8 mouse cellular contexts compared by ENCODE assay signal in genomic region chr6:135323311-135323982, GRCm38 (mm10). TPM values are rescaled to one million over a fixed set of nuclear protein-coding genes. Genes with fewer than 3 reads are reported as not detected.
DNase-seq lines count a peak whose midpoint lies in the region; ATAC-seq lines count a peak whose summit lies in the region.

No protein-coding gene starts in this region.

- H3K27me3 ChIP-seq in intestine, embryonic 14.5 days (replicated peaks; ENCODE audit: control insufficient read depth, insufficient read depth, low read length), result no peaks in the 10 kb centered on the region
- H3K27me3 ChIP-seq in liver, embryonic 16.5 days (ENCODE audit: control insufficient read depth, insufficient read depth, low read depth, low read length), result peaks cover 3% of the 10 kb centered on the region; the same call in 1 of the 2 replicates

- H3K4me3 ChIP-seq in intestine, embryonic 14.5 days (ENCODE audit: low read depth, low read length), result no peak overlapping the region
- no peak overlapping the region for H3K4me3 ChIP-seq in liver, embryonic 16.5 days (ENCODE audit: low read depth, low read length)

- 35% methylated on average over 16 of the region's 16 CpGs for WGBS in intestine, embryonic 14.5 days
- 8% methylated on average over 16 of the region's 16 CpGs for WGBS in liver, embryonic 16.5 days (ENCODE audit: insufficient replicate concordance)

- H3K9me3 ChIP-seq in intestine, embryonic 14.5 days (ENCODE audit: control insufficient read depth, low read length), result no peaks in the 10 kb centered on the region
- H3K9me3 ChIP-seq in liver, embryonic 16.5 days (replicated peaks; ENCODE audit: control insufficient read depth, low read length), result no peaks in the 10 kb centered on the region

- peaks cover 8% of the 10 kb centered on the region; the same call in 1 of the 2 replicates for H3K4me1 ChIP-seq in intestine, embryonic 14.5 days (replicated peaks; ENCODE audit: control insufficient read depth, insufficient read depth, low read length)
- H3K4me1 ChIP-seq in liver, embryonic 16.5 days (ENCODE audit: control insufficient read depth, low read depth, low read length), result peaks cover 3% of the 10 kb centered on the region; the same call in 1 of the 2 replicates

- DNase-seq in Muller cell, postnatal 12 days (ENCODE audit: inconsistent ontology term), result peak; percentile 81
- peak; percentile 8 for DNase-seq in cerebellum, adult 11 months
- DNase-seq in gastrocnemius, postnatal 25 days, result peak; percentile 68
- peak; percentile 75 for DNase-seq in intestine, embryonic 14.5 days (ENCODE audit: low spot score)
- peak; percentile 12 to 29 for DNase-seq in natural killer cell, adult 2 months (ENCODE audit: low spot score in 2 of 2)
- DNase-seq in urinary bladder, postnatal 25 days (ENCODE audit: low spot score), result peak; percentile 63
- DNase-seq in left cerebral cortex, adult 8-10 months (ENCODE audit: low spot score in 2 of 2), result no peak

- no peak overlapping the region for H3K9ac ChIP-seq in intestine, embryonic 14.5 days (ENCODE audit: low read length)
- no peak overlapping the region for H3K9ac ChIP-seq in liver, embryonic 16.5 days (ENCODE audit: low read depth, low read length)

- peak; percentile 83 for ATAC-seq in intestine, embryonic 14.5 days (replicated peaks; ENCODE audit: low FRiP score, low TSS enrichment, low read depth)
- ATAC-seq in liver, embryonic 16.5 days (ENCODE audit: low read depth), result peak; percentile 43; the same call in 1 of the 2 replicates

- peak overlapping the region; percentile 31; the same call in 1 of the 2 replicates for H3K4me2 ChIP-seq in intestine, embryonic 14.5 days (ENCODE audit: low read length)
- no peak overlapping the region for H3K4me2 ChIP-seq in liver, embryonic 16.5 days (ENCODE audit: low read depth, low read length)

- peak overlapping the region; percentile 4; the same call in 1 of the 2 replicates for H3K27ac ChIP-seq in intestine, embryonic 14.5 days (ENCODE audit: low read depth)
- no peak overlapping the region for H3K27ac ChIP-seq in liver, embryonic 16.5 days (ENCODE audit: low read length)

- no peaks in the 10 kb centered on the region for H3K36me3 ChIP-seq in intestine, embryonic 14.5 days (ENCODE audit: control insufficient read depth, insufficient read depth, low read length)
- no peaks in the 10 kb centered on the region for H3K36me3 ChIP-seq in liver, embryonic 16.5 days (ENCODE audit: control insufficient read depth, insufficient read depth)

RNA-seq across cellular contexts. Expression of gene Pbp2, which starts 13.2 kb away (rescaled TPM):
- total RNA-seq in gastrocnemius, postnatal 25 days (2021), result not detected
- polyA plus RNA-seq in intestine, embryonic 14.5 days (2014; fragmentation: Nextera tagmentation; extraction: Ambion mirVana), result 0.13 and 0.32 TPM in 2 replicates
- polyA plus RNA-seq in liver, embryonic 16.5 days (2015; fragmentation: Nextera tagmentation; extraction: Ambion mirVana), result not detected in 2 replicates
- under 1 TPM in 1 of 4 experiments, not detected in 3; 0.48 TPM for total RNA-seq in left cerebral cortex, adult 8-10 months (2022)

RNA-seq across cellular contexts. Expression of gene Emp1, which starts 38.9 kb away (rescaled TPM):
- total RNA-seq in gastrocnemius, postnatal 25 days (2021), result 10 to 100 TPM; 47.3 to 59.7 TPM
- polyA plus RNA-seq in intestine, embryonic 14.5 days (2014; fragmentation: Nextera tagmentation; extraction: Ambion mirVana), result 12.7 and 15.2 TPM in 2 replicates
- 1.7 and 2.2 TPM in 2 replicates for polyA plus RNA-seq in liver, embryonic 16.5 days (2015; fragmentation: Nextera tagmentation; extraction: Ambion mirVana)
- 1 to 10 TPM; 1.6 to 1.9 (median 1.7) TPM for total RNA-seq in left cerebral cortex, adult 8-10 months (2022)

Comparison
In these comparisons a context has a peak if more than half of its experiments do, and no peak if none do; other contexts are left out.
1. DNase-seq: peak in Muller cell, postnatal 12 days (single experiment), cerebellum, adult 11 months (single experiment), gastrocnemius, postnatal 25 days (single experiment), intestine, embryonic 14.5 days (single experiment), natural killer cell, adult 2 months (2 of 2) and urinary bladder, postnatal 25 days (single experiment); none in left cerebral cortex, adult 8-10 months (0 of 2).
2. RNA of gene Emp1, which starts 38.9 kb away (total RNA-seq): 47.3 to 59.7 TPM in gastrocnemius, postnatal 25 days; 1.6 to 1.9 TPM in left cerebral cortex, adult 8-10 months; every median in the first group is over 10 times any median in the second.